Mouse (Mus musculus) cerebellum, adult 8-10 months (tissue): ENCODE data around the gene Wdr90.

Source experiments
- DNase-seq: peaks from one replicate; pipeline ENCODE4 v3.0.0; 2022

Wdr90 gene

GRCm38 (mm10) chr17:25860832-25861703, at the start of gene Wdr90:
Gene Wdr90, minus strand, starts transcription at chr17:25861501.
- DNase-seq: peak; percentile 86

GRCm38 (mm10) chr17:25907640-25908039, 46.3 kb upstream of the Wdr90 start:
- DNase-seq: no peak

- no peak for DNase-seq
Measured at GRCm38 (mm10) chr17:25903061-25903460, 41.8 kb upstream of the Wdr90 start.

- no peak for DNase-seq
Measured at GRCm38 (mm10) chr17:25900193-25900592, 38.9 kb upstream of the Wdr90 start.

- no peak for DNase-seq
Measured at GRCm38 (mm10) chr17:25895891-25896290, 34.6 kb upstream of the Wdr90 start.

- no peak for DNase-seq
Measured at GRCm38 (mm10) chr17:25895415-25895814, 34.1 kb upstream of the Wdr90 start.

GRCm38 (mm10) chr17:25893975-25894617, 32.8 kb upstream of the Wdr90 start:
- DNase-seq: peak; percentile 76

GRCm38 (mm10) chr17:25888837-25889236, 27.5 kb upstream of the Wdr90 start:
- no peak for DNase-seq

GRCm38 (mm10) chr17:25887467-25887866, 26.2 kb upstream of the Wdr90 start:
- no peak for DNase-seq

GRCm38 (mm10) chr17:25886806-25887205, 25.5 kb upstream of the Wdr90 start:
- DNase-seq: no peak

- DNase-seq: no peak
Measured at GRCm38 (mm10) chr17:25885636-25886035, 24.3 kb upstream of the Wdr90 start.

- DNase-seq: no peak
Measured at GRCm38 (mm10) chr17:25883824-25884223, 22.5 kb upstream of the Wdr90 start.

- no peak for DNase-seq
Measured at GRCm38 (mm10) chr17:25883268-25883667, 22.0 kb upstream of the Wdr90 start.

- no peak for DNase-seq
Measured at GRCm38 (mm10) chr17:25882306-25882705, 21.0 kb upstream of the Wdr90 start.

GRCm38 (mm10) chr17:25881691-25882090, 20.4 kb upstream of the Wdr90 start:
- no peak for DNase-seq

- DNase-seq: no peak
Measured at GRCm38 (mm10) chr17:25880913-25881641, 19.8 kb upstream of the Wdr90 start.

GRCm38 (mm10) chr17:25880196-25880910, 19.1 kb upstream of the Wdr90 start, which contains the start of gene Wfikkn1:
Gene Wfikkn1, minus strand, starts transcription at chr17:25880858.
- no peak for DNase-seq

GRCm38 (mm10) chr17:25879750-25880149, 18.4 kb upstream of the Wdr90 start:
- no peak for DNase-seq

GRCm38 (mm10) chr17:25879261-25879660, 18.0 kb upstream of the Wdr90 start:
- no peak for DNase-seq

- no peak for DNase-seq
Measured at GRCm38 (mm10) chr17:25878611-25879180, 17.4 kb upstream of the Wdr90 start.

- DNase-seq: no peak
Measured at GRCm38 (mm10) chr17:25877741-25878610, 16.7 kb upstream of the Wdr90 start.
